Mouse (Mus musculus) layer of hippocampus, adult 8-10 months (tissue): ENCODE measurements around the gene C530008M17Rik. TPM values are rescaled to one million over a fixed set of nuclear protein-coding genes. Genes with fewer than 3 reads are reported as not detected.
"Not testable (repeated sequence)": the region's sequence is repeated elsewhere in the genome, so short reads cannot be mapped to it uniquely, and the experiment has no call there.

Experiments used
- DNase-seq, 2 experiments: peaks; one replicate each; pipeline ENCODE4 v3.0.0; 2022; ENCODE audit warnings: low spot score in 2 of 2
- total RNA-seq, 4 experiments: library from RNA; stranded (reverse); gene quantifications; 2 replicates each; pipeline ENCODE4 v1.2.4; 2022

The C530008M17Rik gene
- total RNA-seq, 4 experiments from 2014 or later, result 75.9 to 99.3 (median 89.4) TPM

GRCm38 (mm10) chr5:76892608-76893007 is 236.3 kb downstream of the C530008M17Rik start:
- DNase-seq, result no peak

GRCm38 (mm10) chr5:76893084-76893483 is 236.8 kb downstream of the C530008M17Rik start:
- no peak for DNase-seq

- DNase-seq, result no peak
Measured at GRCm38 (mm10) chr5:76902131-76902530, 245.8 kb downstream of the C530008M17Rik start.

- no peak for DNase-seq
Measured at GRCm38 (mm10) chr5:76904713-76905404, 248.5 kb downstream of the C530008M17Rik start.

GRCm38 (mm10) chr5:76905405-76906154 is 249.3 kb downstream of the C530008M17Rik start, which contains the start of gene Aasdh:
Gene Aasdh (minus strand): TSS chr5:76905514.
- DNase-seq, result peak; percentile 89 to 95

GRCm38 (mm10) chr5:76906155-76906499 is 249.8 kb downstream of the C530008M17Rik start:
- DNase-seq, result no peak

GRCm38 (mm10) chr5:76910807-76911206 is 254.5 kb downstream of the C530008M17Rik start:
- no peak for DNase-seq

- DNase-seq, result not testable (repeated sequence)
Measured at GRCm38 (mm10) chr5:76912522-76912921, 256.2 kb downstream of the C530008M17Rik start.

- DNase-seq, result no peak
Measured at GRCm38 (mm10) chr5:76922833-76923232, 266.5 kb downstream of the C530008M17Rik start.

Other genes starting within 250 kb of the C530008M17Rik start
- not detected for gene Gm7271, start 172.5 kb upstream of the C530008M17Rik start, total RNA-seq
- 10 to 100 TPM; 52.0 to 68.2 (median 61.9) TPM for gene Exoc1, start 127.2 kb upstream of the C530008M17Rik start, total RNA-seq
- gene Cep135, start 67.8 kb upstream of the C530008M17Rik start, total RNA-seq, result 1 to 10 TPM; 7.2 to 8.0 (median 7.6) TPM
- gene Aasdh, start 249.0 kb downstream of the C530008M17Rik start, total RNA-seq, result 10 to 100 TPM; 27.3 to 35.6 (median 30.3) TPM